Mouse (Mus musculus) forebrain, embryonic 14.5 days (tissue): ENCODE results near the gene Pam. TPM values are rescaled to one million over a fixed set of nuclear protein-coding genes. Genes with fewer than 3 reads are reported as not detected.
"Not testable (repeated sequence)": the region's sequence is repeated elsewhere in the genome, so short reads cannot be mapped to it uniquely, and the experiment has no call there.

ENCODE experiments used
- ATAC-seq: fragments of 200-750 bp; cut with Nextera tagmentation; 2 replicates; pipeline ENCODE4 v1.8.0; 2017; ENCODE audit warnings: mild to moderate bottlenecking, moderate library complexity
- DNase-seq: peaks from one replicate; pipeline ENCODE4 v3.0.0-alpha.2; 2015; ENCODE audit warnings: low spot score
- H3K27ac ChIP-seq: fragments of 300-500 bp; sonication (generic); 2 replicates; pipeline ENCODE4 v1.5.1; 2014; ENCODE audit warnings: low read depth, mild to moderate bottlenecking, control low read depth, low read length, moderate library complexity
- H3K27me3 ChIP-seq: fragments of 300-500 bp; sonication (generic); replicated peaks from 2 replicates; pipeline ENCODE4 v1.6.1; 2014; ENCODE audit warnings: low read length, control low read depth, mixed read lengths; ENCODE audit not compliant: control insufficient read depth, insufficient read depth
- H3K36me3 ChIP-seq: fragments of 300-500 bp; sonication (generic); 2 replicates; pipeline ENCODE4 v1.6.1; 2014; ENCODE audit warnings: low read length, control low read depth; ENCODE audit not compliant: control insufficient read depth, insufficient read depth
- H3K4me1 ChIP-seq: fragments of 300-500 bp; sonication (generic); 2 replicates; pipeline ENCODE4 v1.6.1; 2014; ENCODE audit warnings: antibody characterized with exemption, low read length, control low read depth; ENCODE audit not compliant: control insufficient read depth, insufficient read depth
- H3K4me2 ChIP-seq: fragments of 300-500 bp; sonication (generic); 2 replicates; pipeline ENCODE4 v1.6.1; 2014; ENCODE audit warnings: mild to moderate bottlenecking, control low read depth, low read length
- H3K4me3 ChIP-seq: fragments of 300-500 bp; sonication (generic); 2 replicates; pipeline ENCODE4 v1.5.1; 2014; ENCODE audit warnings: low read depth, low read length, control low read depth
- H3K9ac ChIP-seq: fragments of 300-500 bp; sonication (generic); 2 replicates; pipeline ENCODE4 v1.6.1; 2014; ENCODE audit warnings: mild to moderate bottlenecking, low read length, control low read depth, moderate library complexity
- H3K9me3 ChIP-seq: fragments of 300-500 bp; sonication (generic); replicated peaks from 2 replicates; pipeline ENCODE4 v1.6.1; 2016; ENCODE audit warnings: low read length, control low read depth, mixed read lengths; ENCODE audit not compliant: control insufficient read depth
- WGBS: fragments of 180-500 bp; shearing (Covaris S2); extraction: QIAGEN DNeasy Blood & Tissue Kit; methylation state at CpG from one replicate; pipeline ENCODE4 v1.1.7; 2014; 5-methylcytosine and 5-hydroxymethylcytosine counted together
- polyA plus RNA-seq: library from polyadenylated mRNA; unstranded; fragments of >200 nt; fragmentation: Nextera tagmentation; extraction: Ambion mirVana; gene quantifications from 2 replicates; pipeline ENCODE4 v1.2.1, GENCODE M21; 2014

Gene Pam
- polyA plus RNA-seq, 1 experiment from 2014 or later, result 41.7 TPM

GRCm38 (mm10) chr1:97976072-97976471 lies 119.4 kb downstream of the Pam start:
- Histone ChIP-seq H3K4me3 (peak overlapping the region; percentile 75), H3K9me3 (no peaks in the 10 kb centered on the region), H3K27ac (no peak overlapping the region), H3K4me1 (peaks cover 10% of the 10 kb centered on the region; the same call in 1 of the 2 replicates), H3K9ac (peak overlapping the region; percentile 96; the same call in 1 of the 2 replicates), H3K36me3 (no peaks in the 10 kb centered on the region), H3K4me2 (peak overlapping the region; percentile 89), H3K27me3 (no peaks in the 10 kb centered on the region)
- 62% methylated on average over 13 of the region's 13 CpGs for WGBS
- ATAC-seq (no peak), DNase-seq (peak; percentile 31)

GRCm38 (mm10) chr1:97974968-97975367 lies 120.5 kb downstream of the Pam start:
- no peaks in the 10 kb centered on the region for H3K9me3 ChIP-seq
- H3K27ac ChIP-seq, result no peak overlapping the region; the same call in 1 of the 2 replicates
- 19% methylated on average over 11 of the region's 11 CpGs for WGBS
- H3K4me2 ChIP-seq, result peak overlapping the region; percentile 30
- no peak overlapping the region for H3K9ac ChIP-seq
- no peaks in the 10 kb centered on the region for H3K27me3 ChIP-seq
- DNase-seq, result peak; percentile 68
- H3K4me1 ChIP-seq, result peaks cover 10% of the 10 kb centered on the region; the same call in 1 of the 2 replicates
- H3K36me3 ChIP-seq, result no peaks in the 10 kb centered on the region
- no peak overlapping the region for H3K4me3 ChIP-seq
- ATAC-seq, result peak; percentile 47; the same call in 1 of the 2 replicates

- Histone ChIP-seq H3K27me3 (no peaks in the 10 kb centered on the region), H3K9ac (no peak overlapping the region), H3K4me2 (no peak overlapping the region), H3K36me3 (no peaks in the 10 kb centered on the region), H3K4me3 (no peak overlapping the region), H3K9me3 (no peaks in the 10 kb centered on the region), H3K27ac (no peak overlapping the region), H3K4me1 (peaks cover under 1% of the 10 kb centered on the region; the same call in 1 of the 2 replicates)
- ATAC-seq (no peak), DNase-seq (no peak)
- WGBS, result 87% methylated on average over 4 of the region's 4 CpGs
Measured at GRCm38 (mm10) chr1:97969765-97970164, 125.7 kb downstream of the Pam start.

DNA sequence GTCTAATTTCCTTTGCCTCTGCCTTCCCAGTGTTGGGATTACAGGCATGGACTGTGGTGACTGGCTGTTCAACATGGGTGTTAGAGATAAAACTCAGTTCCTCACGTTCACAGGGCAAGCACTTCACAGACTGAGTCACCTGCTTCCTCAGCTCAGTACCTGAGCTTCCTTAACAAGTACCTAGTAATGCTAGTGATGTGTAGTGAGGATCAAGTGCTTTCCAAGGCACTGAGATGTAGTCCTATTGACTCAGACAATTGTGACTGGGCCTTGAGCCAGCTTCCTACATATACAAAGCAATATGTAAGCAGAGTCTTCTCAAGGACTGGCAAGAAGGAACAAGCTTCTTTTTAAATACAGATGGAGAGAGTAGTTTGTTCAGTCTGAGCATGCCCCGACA lies 131.7 kb downstream of the Pam start:
- Histone ChIP-seq H3K27me3 (no peaks in the 10 kb centered on the region), H3K36me3 (no peaks in the 10 kb centered on the region), H3K4me1 (no peaks in the 10 kb centered on the region), H3K9ac (no peak overlapping the region), H3K4me3 (no peak overlapping the region), H3K9me3 (no peaks in the 10 kb centered on the region), H3K27ac (no peak overlapping the region), H3K4me2 (no peak overlapping the region)
- ATAC-seq (no peak), DNase-seq (no peak)
- WGBS, result 86% methylated on average over 2 of the region's 2 CpGs

- no peak; the same call in 1 of the 2 replicates for ATAC-seq
Measured at GRCm38 (mm10) chr1:97962134-97962533, 133.3 kb downstream of the Pam start.

DNA sequence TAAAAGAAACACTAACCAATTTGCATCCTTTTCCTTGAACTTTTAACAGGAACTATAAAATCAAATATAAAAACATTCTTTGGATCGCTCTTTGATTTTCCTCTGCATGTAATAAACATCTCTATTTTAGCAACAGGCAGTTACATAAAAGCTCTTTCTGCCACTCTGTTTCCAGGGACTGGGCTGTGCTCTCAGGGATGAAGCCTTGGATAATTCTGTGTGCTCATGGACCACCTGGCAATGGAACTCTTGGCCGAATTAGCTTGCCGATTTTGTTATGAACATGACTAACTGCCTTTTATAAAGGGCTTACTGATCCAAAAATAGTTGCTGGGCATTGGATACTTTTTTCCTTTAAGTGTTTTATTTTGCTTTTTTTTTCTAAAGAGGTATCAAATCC lies 134.8 kb downstream of the Pam start:
- ATAC-seq, result no peak
- no peak overlapping the region for H3K4me3 ChIP-seq
- WGBS, result 78% methylated on average over 3 of the region's 3 CpGs
- no peaks in the 10 kb centered on the region for H3K27me3 ChIP-seq
- no peaks in the 10 kb centered on the region for H3K36me3 ChIP-seq
- no peaks in the 10 kb centered on the region for H3K4me1 ChIP-seq
- H3K9ac ChIP-seq, result no peak overlapping the region
- DNase-seq, result no peak
- H3K9me3 ChIP-seq, result no peaks in the 10 kb centered on the region
- H3K27ac ChIP-seq, result no peak overlapping the region
- H3K4me2 ChIP-seq, result no peak overlapping the region

More at GRCm38 (mm10) chr1:97962134-97962533, 133.3 kb downstream of the Pam start:
- WGBS, result 69% methylated on average over 7 of the region's 7 CpGs
- no peaks in the 10 kb centered on the region for H3K9me3 ChIP-seq
- no peaks in the 10 kb centered on the region for H3K36me3 ChIP-seq
- H3K4me2 ChIP-seq, result no peak overlapping the region
- no peak overlapping the region for H3K9ac ChIP-seq
- H3K27ac ChIP-seq, result no peak overlapping the region; the same call in 1 of the 2 replicates
- no peak overlapping the region for H3K4me3 ChIP-seq
- peak; percentile 23 for DNase-seq
- H3K27me3 ChIP-seq, result no peaks in the 10 kb centered on the region
- H3K4me1 ChIP-seq, result no peaks in the 10 kb centered on the region

GRCm38 (mm10) chr1:97960124-97960523 lies 135.3 kb downstream of the Pam start:
- H3K4me1 ChIP-seq, result no peaks in the 10 kb centered on the region
- H3K4me3 ChIP-seq, result no peak overlapping the region
- H3K9ac ChIP-seq, result no peak overlapping the region
- 74% methylated on average over 6 of the region's 6 CpGs for WGBS
- no peaks in the 10 kb centered on the region for H3K27me3 ChIP-seq
- no peak overlapping the region for H3K27ac ChIP-seq
- H3K9me3 ChIP-seq, result no peaks in the 10 kb centered on the region
- H3K4me2 ChIP-seq, result no peak overlapping the region
- DNase-seq (no peak), ATAC-seq (no peak)
- no peaks in the 10 kb centered on the region for H3K36me3 ChIP-seq

- Histone ChIP-seq H3K9ac (no peak overlapping the region), H3K4me1 (no peaks in the 10 kb centered on the region), H3K36me3 (no peaks in the 10 kb centered on the region), H3K4me2 (no peak overlapping the region), H3K27ac (no peak overlapping the region), H3K9me3 (no peaks in the 10 kb centered on the region), H3K4me3 (no peak overlapping the region), H3K27me3 (no peaks in the 10 kb centered on the region)
- ATAC-seq, result no peak
- no peak for DNase-seq
- WGBS, result 92% methylated on average over 4 of the region's 4 CpGs
Measured at GRCm38 (mm10) chr1:97958759-97959158, 136.7 kb downstream of the Pam start.

GRCm38 (mm10) chr1:97949258-97949657 lies 146.2 kb downstream of the Pam start:
- not testable (repeated sequence) for H3K4me1 ChIP-seq, H3K9me3 ChIP-seq, DNase-seq, H3K9ac ChIP-seq, H3K4me2 ChIP-seq, H3K27ac ChIP-seq, H3K4me3 ChIP-seq, H3K27me3 ChIP-seq, ATAC-seq, H3K36me3 ChIP-seq
- 94% methylated on average over 17 of the region's 17 CpGs for WGBS
